Mouse (Mus musculus) heart, adult 2 months (tissue): Measurements from ENCODE around the gene Bckdha.

Experiments used
- CTCF ChIP-seq: fragments of 200-600 bp; IDR thresholded peaks from 2 replicates; pipeline ENCODE4 v1.8.1; 2022; ENCODE audit warnings: antibody characterized with exemption, mild to moderate bottlenecking, moderate library complexity
- POLR2A ChIP-seq: fragments of 200-500 bp; IDR thresholded peaks from 2 replicates; pipeline ENCODE4 v1.6.1; 2011; ENCODE audit warnings: mild to moderate bottlenecking, low read depth, low read length, control low read depth; ENCODE audit not compliant: insufficient read depth

- no peak for TF ChIP-seq POLR2A
- no peak for TF ChIP-seq CTCF
Observed at GRCm38 (mm10) chr7:25600666-25601065, 58.1 kb downstream of the Bckdha start.
